In genomic region chr16:84713926-84714325, GRCm38 (mm10) we compare ENCODE assay signal across 20 mouse cellular contexts. TPM values are rescaled to one million over a fixed set of nuclear protein-coding genes. Genes with fewer than 3 reads are reported as not detected.
A peak's percentile ranks its signal among the peaks of the same experiment; 100 is the strongest.
DNase-seq lines count a peak whose midpoint lies in the region; ATAC-seq and TF ChIP-seq lines count a peak whose summit lies in the region.
"Had no signal": no experiment of that assay in that cellular context is flagged by ENCODE, and none has a peak within 500 bp of the region (broad histone marks: within the 10 kb centered on the region; RNA-seq: fewer than 3 reads in every experiment).

No protein-coding gene starts in this region.

- no peak for TF ChIP-seq EP300 in MEL (IDR thresholded peaks at IDR 0.05; ENCODE audit: low read depth in 1 of 2, low read length in 2 of 2)

- H3K27me3 ChIP-seq in MEL (ENCODE audit: control insufficient read depth in 1 of 2, insufficient read depth in 2 of 2, low read length in 2 of 2), result no peaks in the 10 kb centered on the region
- H3K27me3 ChIP-seq in forebrain, embryonic 11.5 days (ENCODE audit: control insufficient read depth, insufficient read depth, low read length), result no peaks in the 10 kb centered on the region
- H3K27me3 ChIP-seq: forebrain, embryonic 15.5 days; heart, embryonic 13.5 days; liver, embryonic 12.5 days; lung, embryonic 15.5 days; neural tube, embryonic 12.5 days had no signal

- no peak overlapping the region for H3K9ac ChIP-seq in MEL (ENCODE audit: control insufficient read depth, low read depth, low read length, poor library complexity, severe bottlenecking)
- H3K9ac ChIP-seq in forebrain, embryonic 11.5 days (ENCODE audit: low read length), result no peak overlapping the region
- H3K9ac ChIP-seq: forebrain, embryonic 15.5 days; heart, embryonic 13.5 days; liver, embryonic 12.5 days; lung, embryonic 15.5 days; neural tube, embryonic 12.5 days had no signal

- H3K9me3 ChIP-seq in MEL (replicated peaks; ENCODE audit: insufficient read depth, low read length), result no peaks in the 10 kb centered on the region
- no peaks in the 10 kb centered on the region for H3K9me3 ChIP-seq in forebrain, embryonic 11.5 days (ENCODE audit: control insufficient read depth, low read length)
- H3K9me3 ChIP-seq: embryonic facial prominence, embryonic 10.5 days; forebrain, embryonic 15.5 days; heart, embryonic 13.5 days; liver, embryonic 12.5 days; lung, embryonic 15.5 days; neural tube, embryonic 12.5 days had no signal

- peak; percentile 33 for ATAC-seq in inflammation-experienced regulatory T-cells, adult 6 months
- no peak for ATAC-seq in forebrain, embryonic 11.5 days (replicated peaks; ENCODE audit: low FRiP score)
- ATAC-seq: forebrain, embryonic 15.5 days; liver, embryonic 12.5 days had no signal

- TF ChIP-seq RAD21 in MEL (IDR thresholded peaks at IDR 0.05; ENCODE audit: low read depth, low read length), result no peak

- peak; percentile 14 for DNase-seq in thymus, postnatal 14 days
- DNase-seq in thymus, postnatal 36 days, result no peak
- peak; percentile 12 for DNase-seq in MEL (ENCODE audit: low read depth, low spot score)
- peak; percentile 22 for DNase-seq in thymus, postnatal 4 days
- DNase-seq in forebrain, embryonic 11.5 days (ENCODE audit: low spot score), result no peak
- no peak for DNase-seq in heart, postnatal 4 days
- no peak for DNase-seq in urinary bladder, postnatal 10 days (ENCODE audit: low spot score)
- DNase-seq: cerebellum, adult 11 months; cerebellum, postnatal 25 days; heart, postnatal 36 days; right cerebral cortex, postnatal 25 days had no signal

- H3K4me3 ChIP-seq in MEL (ENCODE audit: control insufficient read depth in 1 of 2, insufficient read depth in 1 of 2, low read depth in 2 of 2, low read length in 2 of 2), result no peak overlapping the region
- no peak overlapping the region for H3K4me3 ChIP-seq in forebrain, embryonic 11.5 days (ENCODE audit: low read depth, low read length)
- H3K4me3 ChIP-seq: embryonic facial prominence, embryonic 10.5 days; erythroblast, embryonic 14.5 days; forebrain, embryonic 15.5 days; heart, embryonic 13.5 days; liver, embryonic 12.5 days; lung, embryonic 15.5 days; neural tube, embryonic 12.5 days had no signal

- no peak for TF ChIP-seq POLR2A in MEL (IDR thresholded peaks at IDR 0.05; ENCODE audit: control insufficient read depth in 1 of 2, insufficient read depth in 1 of 2, low read depth in 1 of 2, low read length in 2 of 2, poor library complexity in 1 of 2)

- no peak overlapping the region for H3K27ac ChIP-seq in MEL (ENCODE audit: control insufficient read depth, low read depth, low read length)
- H3K27ac ChIP-seq in forebrain, embryonic 11.5 days (ENCODE audit: low read depth, low read length), result no peak overlapping the region
- H3K27ac ChIP-seq: embryonic facial prominence, embryonic 10.5 days; forebrain, embryonic 15.5 days; heart, embryonic 13.5 days; liver, embryonic 12.5 days; lung, embryonic 15.5 days; macrophage; neural tube, embryonic 12.5 days had no signal

- H3K36me3 ChIP-seq in MEL (ENCODE audit: control insufficient read depth in 1 of 2, insufficient read depth in 2 of 2, low read length in 2 of 2), result no peaks in the 10 kb centered on the region
- H3K36me3 ChIP-seq in forebrain, embryonic 11.5 days (ENCODE audit: control insufficient read depth, insufficient read depth, low read length), result no peaks in the 10 kb centered on the region

- H3K4me2 ChIP-seq in forebrain, embryonic 11.5 days (ENCODE audit: low read depth, low read length, severe bottlenecking), result no peak overlapping the region
- H3K4me2 ChIP-seq: forebrain, embryonic 15.5 days; heart, embryonic 13.5 days; liver, embryonic 12.5 days; lung, embryonic 15.5 days; neural tube, embryonic 12.5 days had no signal

- TF ChIP-seq CTCF in MEL (IDR thresholded peaks at IDR 0.05 in 2 of 3, conservative IDR thresholded peaks at IDR 0.05 in 1 of 3; ENCODE audit: control insufficient read depth in 1 of 3, insufficient read depth in 1 of 3, low read depth in 2 of 3, low read length in 3 of 3, poor library complexity in 1 of 3, severe bottlenecking in 1 of 3), result no peak

- no peaks in the 10 kb centered on the region for H3K79me2 ChIP-seq in MEL (ENCODE audit: control insufficient read depth, insufficient read depth, low read length, poor library complexity)

- H3K4me1 ChIP-seq in MEL (ENCODE audit: control insufficient read depth in 1 of 2, insufficient read depth in 2 of 2, low read length in 2 of 2), result peaks cover 0 to 2% of the 10 kb centered on the region in 2 experiments; a peak in 1 of 4 replicates
- H3K4me1 ChIP-seq in forebrain, embryonic 11.5 days (replicated peaks; ENCODE audit: control insufficient read depth, insufficient read depth, low read length), result no peaks in the 10 kb centered on the region
- H3K4me1 ChIP-seq: embryonic facial prominence, embryonic 10.5 days; forebrain, embryonic 15.5 days; heart, embryonic 13.5 days; liver, embryonic 12.5 days; lung, embryonic 15.5 days; neural tube, embryonic 12.5 days had no signal

- WGBS in forebrain, embryonic 11.5 days, result 93% methylated on average over 4 of the region's 4 CpGs

TF ChIP-seq in MEL, 35 proteins besides CTCF, POLR2A, EP300 and RAD21:
- TF ChIP-seq HCFC1 (IDR thresholded peaks at IDR 0.05; ENCODE audit: low read depth, low read length), result no peak
- TF ChIP-seq POLR2AphosphoS2 (IDR thresholded peaks at IDR 0.05; ENCODE audit: low read length), result no peak
- TF ChIP-seq CHD2 (IDR thresholded peaks at IDR 0.05; ENCODE audit: low read length), result no peak
- TF ChIP-seq JUND (IDR thresholded peaks at IDR 0.05; ENCODE audit: low read depth, low read length), result no peak
- no peak for TF ChIP-seq MAX (IDR thresholded peaks at IDR 0.05; ENCODE audit: low read length)
- no peak for TF ChIP-seq UBTF (IDR thresholded peaks at IDR 0.05; ENCODE audit: borderline replicate concordance, insufficient read depth, low read depth, low read length)
- TF ChIP-seq MXI1 (IDR thresholded peaks at IDR 0.05; ENCODE audit: low read depth, low read length), result no peak
- no peak for TF ChIP-seq CHD1 (IDR thresholded peaks at IDR 0.05; ENCODE audit: low read depth, low read length)
- TF ChIP-seq ELF1 (IDR thresholded peaks at IDR 0.05; ENCODE audit: low read depth, low read length), result no peak
- TF ChIP-seq TBP (IDR thresholded peaks at IDR 0.05; ENCODE audit: low read depth, low read length), result no peak
- TF ChIP-seq POLR2AphosphoS5 (IDR thresholded peaks at IDR 0.05; ENCODE audit: borderline replicate concordance, low read depth, low read length), result no peak
- no peak for TF ChIP-seq ZC3H11A (IDR thresholded peaks at IDR 0.05; ENCODE audit: low read depth, low read length)
- TF ChIP-seq KAT2A (conservative IDR thresholded peaks at IDR 0.05; ENCODE audit: low read depth, low read length), result no peak
- TF ChIP-seq USF1 (IDR thresholded peaks at IDR 0.05; ENCODE audit: low read depth, low read length), result no peak
- no peak for TF ChIP-seq GABPA (IDR thresholded peaks at IDR 0.05; ENCODE audit: low read depth, low read length)
- no peak for TF ChIP-seq MYB (IDR thresholded peaks at IDR 0.05; ENCODE audit: low read depth, low read length)
- TF ChIP-seq GATA1 (IDR thresholded peaks at IDR 0.05; ENCODE audit: low read depth, low read length), result no peak
- TF ChIP-seq USF2 (IDR thresholded peaks at IDR 0.05; ENCODE audit: borderline replicate concordance in 1 of 2, insufficient read depth in 1 of 2, low read depth in 1 of 2, low read length in 2 of 2), result no peak
- TF ChIP-seq BHLHE40 (IDR thresholded peaks at IDR 0.05; ENCODE audit: borderline replicate concordance, low read depth, low read length), result no peak
- no peak for TF ChIP-seq NELFE (IDR thresholded peaks at IDR 0.05; ENCODE audit: low read depth, low read length)
TF ChIP-seq in MEL: peak in this region for 0.

RNA-seq across cellular contexts. Expression of gene Mrpl39, which starts 21.6 kb away (rescaled TPM):
- total RNA-seq in MEL (2012; rRNA removed), result 48.6 and 50.9 TPM in 2 replicates
- polyA plus RNA-seq in MEL (2012; ENCODE audit: insufficient read depth in 1 of 2, insufficient read length in 2 of 2, low read depth in 1 of 2, low replicate concordance in 2 of 2, missing spikeins in 1 of 2), result 10 to 100 TPM in 1 of 2 experiments, not detected in 1; 48.3 TPM
- 10 to 100 TPM; 20.6 to 31.7 (median 25.7) TPM for polyA plus RNA-seq in inflammation-experienced regulatory T-cells, adult 6 months (2017; shearing (Covaris generic))
- 52.2 and 54.2 TPM in 2 replicates for polyA plus RNA-seq in forebrain, embryonic 11.5 days (2014; fragmentation: Nextera tagmentation; extraction: Ambion mirVana)
- 10 to 100 TPM; 31.7 to 32.2 TPM for total RNA-seq in heart, postnatal 4 days (2021)

RNA-seq across cellular contexts. Expression of gene Jam2, which starts 60.0 kb away (rescaled TPM):
- total RNA-seq in MEL (2012; rRNA removed), result 0.03 and 0.04 TPM in 2 replicates
- under 1 TPM in 1 of 2 experiments, not detected in 1; 0.01 TPM for polyA plus RNA-seq in MEL (2012; ENCODE audit: insufficient read depth in 1 of 2, insufficient read length in 2 of 2, low read depth in 1 of 2, low replicate concordance in 2 of 2, missing spikeins in 1 of 2)
- polyA plus RNA-seq in inflammation-experienced regulatory T-cells, adult 6 months (2017; shearing (Covaris generic)), result under 1 TPM in 1 of 3 experiments, not detected in 2; 0.21 TPM
- polyA plus RNA-seq in forebrain, embryonic 11.5 days (2014; fragmentation: Nextera tagmentation; extraction: Ambion mirVana), result 51.5 and 54.0 TPM in 2 replicates
- total RNA-seq in heart, postnatal 4 days (2021), result 10 to 100 TPM; 32.2 to 33.9 TPM
- polyA plus RNA-seq: erythroblast, embryonic 14.5 days; macrophage had no signal

Comparison
In these comparisons a context has a peak if more than half of its experiments do, and no peak if none do; other contexts are left out.
1. DNase-seq: peak in thymus, postnatal 14 days (single experiment), MEL (single experiment) and thymus, postnatal 4 days (single experiment); none in thymus, postnatal 36 days (0 of 2), forebrain, embryonic 11.5 days (single experiment), heart, postnatal 4 days (single experiment) and urinary bladder, postnatal 10 days (single experiment).
2. RNA of gene Jam2, which starts 60.0 kb away (polyA plus RNA-seq): 51.5 to 54.0 TPM in forebrain, embryonic 11.5 days; 0.21 TPM in inflammation-experienced regulatory T-cells, adult 6 months and 0.01 TPM in MEL; every median in the first group is over 10 times any median in the second.